Mouse (Mus musculus) C2C12 (cell line): ENCODE measurements around the gene Fdxacb1. TPM values are rescaled to one million over a fixed set of nuclear protein-coding genes. Genes with fewer than 3 reads are reported as not detected.

Source experiments
- H3K27me3 ChIP-seq: one replicate; pipeline ENCODE4 v1.6.1; 2011; ENCODE audit not compliant: control insufficient read depth, insufficient read depth, insufficient read length
- H3K36me3 ChIP-seq: one replicate; pipeline ENCODE4 v1.6.1; 2011; ENCODE audit not compliant: control insufficient read depth, insufficient read depth
- H3K4me3 ChIP-seq: one replicate; pipeline ENCODE4 v1.5.1; 2011; ENCODE audit warnings: mild to moderate bottlenecking, control low read depth; ENCODE audit not compliant: poor library complexity, insufficient read depth, severe bottlenecking
- H3K79me2 ChIP-seq: one replicate; pipeline ENCODE4 v1.6.1; 2011; ENCODE audit not compliant: control insufficient read depth, insufficient read depth
- H3K79me3 ChIP-seq: one replicate; pipeline ENCODE4 v1.6.1; 2011; ENCODE audit warnings: low read depth, control low read depth
- H3ac ChIP-seq: one replicate; pipeline ENCODE3; 2011; ENCODE audit warnings: low read depth; ENCODE audit not compliant: control insufficient read depth, insufficient read length
- CEBPB ChIP-seq: IDR thresholded peaks from one replicate; pipeline ENCODE4 v1.6.1; 2011; ENCODE audit warnings: low read depth, mild to moderate bottlenecking, control low read depth, moderate library complexity
- CTCF ChIP-seq: IDR thresholded peaks from one replicate; pipeline ENCODE4 v1.5.1; 2011; ENCODE audit not compliant: control insufficient read depth, insufficient read depth, insufficient read length
- FOSL1 ChIP-seq: IDR thresholded peaks from one replicate; pipeline ENCODE4 v1.8.0; 2011; ENCODE audit warnings: mild to moderate bottlenecking, low read length; ENCODE audit not compliant: poor library complexity, insufficient read depth, severe bottlenecking
- MAX ChIP-seq: IDR thresholded peaks from one replicate; pipeline ENCODE4 v1.6.1; 2011; ENCODE audit warnings: mild to moderate bottlenecking, control low read depth
- MYOD1 ChIP-seq: IDR thresholded peaks from one replicate; pipeline ENCODE4 v1.6.1; 2011; ENCODE audit warnings: low read depth; ENCODE audit not compliant: control insufficient read depth, insufficient read length
- MYOG ChIP-seq: IDR thresholded peaks from one replicate; pipeline ENCODE4 v1.6.1; 2011; ENCODE audit not compliant: control insufficient read depth, insufficient read length; ENCODE audit errors: extremely low read depth
- USF1 ChIP-seq: IDR thresholded peaks from one replicate; pipeline ENCODE4 v1.6.1; 2011; ENCODE audit warnings: low read depth, mild to moderate bottlenecking, control low read depth, moderate library complexity
- polyA plus RNA-seq: library from polyadenylated mRNA; unstranded; fragments of >200 nt; fragmentation: generic; extraction: Trizol; gene quantifications from one replicate; pipeline ENCODE4 v1.2.1, GENCODE M21; 2012; ENCODE audit warnings: missing spikeins

Gene Fdxacb1
- polyA plus RNA-seq, 1 experiment: 4.4 TPM

- H3K79me2 ChIP-seq: no peaks in the 10 kb centered on the region
- no peaks in the 10 kb centered on the region for H3K79me3 ChIP-seq
- peaks cover 35% of the 10 kb centered on the region for H3K36me3 ChIP-seq
- H3ac ChIP-seq: no peak overlapping the region
- H3K27me3 ChIP-seq: no peaks in the 10 kb centered on the region
- TF ChIP-seq CTCF: peak; percentile 9
- TF ChIP-seq MYOG: no peak
- H3K4me3 ChIP-seq: no peak overlapping the region
Measured at GRCm38 (mm10) chr9:50782155-50782554, 14.1 kb downstream of the Fdxacb1 start.

- no peaks in the 10 kb centered on the region for H3K36me3 ChIP-seq
Measured at GRCm38 (mm10) chr9:50795266-50795665, 27.2 kb downstream of the Fdxacb1 start.

GRCm38 (mm10) chr9:50796776-50797175 is 28.7 kb downstream of the Fdxacb1 start:
- Histone ChIP-seq H3K27me3 (no peaks in the 10 kb centered on the region), H3ac (no peak overlapping the region), H3K4me3 (no peak overlapping the region), H3K79me2 (no peaks in the 10 kb centered on the region), H3K36me3 (no peaks in the 10 kb centered on the region), H3K79me3 (no peaks in the 10 kb centered on the region)
- no peak for TF ChIP-seq MYOG
- no peak for TF ChIP-seq MYOD1
- no peak for TF ChIP-seq FOSL1
- no peak for TF ChIP-seq MAX
- no peak for TF ChIP-seq CTCF
- no peak for TF ChIP-seq USF1
- TF ChIP-seq CEBPB: no peak

More at GRCm38 (mm10) chr9:50795266-50795665, 27.2 kb downstream of the Fdxacb1 start:
- H3K79me2 ChIP-seq: no peaks in the 10 kb centered on the region
- no peaks in the 10 kb centered on the region for H3K79me3 ChIP-seq
- no peak overlapping the region for H3K4me3 ChIP-seq
- H3K27me3 ChIP-seq: no peaks in the 10 kb centered on the region
- TF ChIP-seq MAX: no peak
- no peak for TF ChIP-seq CEBPB
- no peak for TF ChIP-seq MYOG
- no peak for TF ChIP-seq USF1
- no peak for TF ChIP-seq MYOD1
- TF ChIP-seq CTCF: no peak
- TF ChIP-seq FOSL1: no peak
- H3ac ChIP-seq: no peak overlapping the region

GRCm38 (mm10) chr9:50797641-50798040 is 29.6 kb downstream of the Fdxacb1 start:
- Histone ChIP-seq H3K4me3 (no peak overlapping the region), H3K79me3 (no peaks in the 10 kb centered on the region), H3K79me2 (no peaks in the 10 kb centered on the region), H3K27me3 (no peaks in the 10 kb centered on the region), H3K36me3 (no peaks in the 10 kb centered on the region), H3ac (no peak overlapping the region)
- TF ChIP-seq MAX: no peak
- no peak for TF ChIP-seq CEBPB
- TF ChIP-seq USF1: no peak
- TF ChIP-seq CTCF: no peak
- TF ChIP-seq MYOD1: no peak
- TF ChIP-seq MYOG: no peak
- TF ChIP-seq FOSL1: no peak

GRCm38 (mm10) chr9:50798368-50798767 is 30.3 kb downstream of the Fdxacb1 start:
- H3ac ChIP-seq: no peak overlapping the region
- H3K36me3 ChIP-seq: no peaks in the 10 kb centered on the region
- TF ChIP-seq MYOG (no peak), CTCF (no peak), MAX (no peak), MYOD1 (no peak), FOSL1 (no peak), USF1 (no peak), CEBPB (no peak)
- no peaks in the 10 kb centered on the region for H3K79me3 ChIP-seq
- no peaks in the 10 kb centered on the region for H3K79me2 ChIP-seq
- H3K4me3 ChIP-seq: no peak overlapping the region
- H3K27me3 ChIP-seq: no peaks in the 10 kb centered on the region

GRCm38 (mm10) chr9:50800985-50801384 is 32.9 kb downstream of the Fdxacb1 start:
- H3K4me3 ChIP-seq: no peak overlapping the region
- H3K79me2 ChIP-seq: no peaks in the 10 kb centered on the region
- peaks cover 7% of the 10 kb centered on the region for H3K36me3 ChIP-seq
- H3K79me3 ChIP-seq: no peaks in the 10 kb centered on the region
- TF ChIP-seq CEBPB (no peak), CTCF (no peak), MAX (no peak), FOSL1 (no peak), MYOD1 (no peak), MYOG (no peak), USF1 (no peak)
- no peak overlapping the region for H3ac ChIP-seq
- H3K27me3 ChIP-seq: no peaks in the 10 kb centered on the region
